Mouse (Mus musculus) adrenal gland, adult 18-20 months (tissue): ENCODE measurements around the gene Gmpr2. TPM values are rescaled to one million over a fixed set of nuclear protein-coding genes. Genes with fewer than 3 reads are reported as not detected.

Experiments used
- DNase-seq, 2 experiments: peaks; one replicate each; pipeline ENCODE4 v3.0.0; 2021 to 2022; ENCODE audit warnings: low spot score in 2 of 2
- long read RNA-seq, 2 experiments: library from polyadenylated mRNA; stranded (forward); transcript quantifications; one replicate each; pipeline ENCODE4 v2.0.0; 2021
- total RNA-seq, 2 experiments: library from RNA; stranded (reverse); gene quantifications; 1 replicate in 1 of 2; 2 replicates in 1 of 2; pipeline ENCODE4 v1.2.3; 2021

Gmpr2 gene
- total RNA-seq: 10 to 100 TPM; 24.0 to 24.5 TPM
- long read RNA-seq, experiment 1, transcript Gmpr2-201 (10 exons, 1,993 nt): major isoform, 10 of 15 reads
- long read RNA-seq, experiment 1, partial matches to known transcripts: 3 of 15 reads
- long read RNA-seq, experiment 1, other reads (novel, unspliced or antisense): 2 of 15 reads
- long read RNA-seq, experiment 2, transcript Gmpr2-201 (10 exons, 1,993 nt): major isoform, 35 of 48 reads
- long read RNA-seq, experiment 2, partial matches to known transcripts: 3 of 48 reads
- long read RNA-seq, experiment 2, other reads (novel, unspliced or antisense): 10 of 48 reads

DNA sequence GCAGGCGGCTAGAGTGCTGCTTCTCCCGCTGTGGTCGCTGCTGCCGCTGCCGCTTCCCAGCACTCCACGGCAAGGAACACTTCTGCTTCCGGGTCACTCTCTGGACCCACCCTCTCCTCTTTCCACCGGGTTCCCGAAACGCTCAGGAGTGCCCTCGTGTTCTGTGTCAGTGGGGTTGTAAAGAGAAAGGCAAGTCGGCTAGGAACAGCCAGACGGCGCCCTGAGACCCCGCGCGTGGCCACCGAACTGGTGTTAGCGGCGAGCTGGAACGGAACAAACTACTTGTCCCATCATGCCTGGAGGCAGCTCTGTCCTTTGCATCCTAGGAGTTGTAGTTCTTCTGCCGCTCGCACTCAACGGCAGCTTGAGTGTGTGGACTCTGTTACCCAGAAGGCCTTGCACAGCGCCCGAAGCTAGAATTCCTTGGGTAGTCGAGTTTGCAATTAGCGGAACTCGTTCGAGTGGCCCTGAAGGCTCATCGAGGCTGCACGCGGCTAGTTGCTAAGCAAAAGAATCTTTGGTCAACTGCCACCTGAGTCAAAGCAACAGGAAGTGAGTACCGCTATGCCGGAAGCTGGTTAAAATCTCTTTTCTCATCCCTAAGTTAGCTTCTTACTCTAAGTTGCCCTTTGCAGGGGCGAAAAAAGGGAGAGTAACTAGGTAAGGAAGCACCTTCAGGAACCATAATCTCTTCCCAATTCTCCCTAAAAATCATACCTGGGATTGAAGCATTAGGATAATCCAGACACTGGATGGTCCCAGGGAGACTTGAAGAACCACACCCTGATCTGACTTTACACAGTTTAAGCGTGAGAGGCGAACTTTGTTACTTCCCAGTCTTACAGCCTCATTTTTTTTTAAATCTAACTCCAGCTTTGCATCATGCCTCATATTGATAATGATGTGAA lies at the start of gene Gmpr2, which contains the start of gene Nedd8:
TSS of gene Gmpr2 (plus strand) at position 109 of the 908 bp plus-strand sequence.
TSS of gene Nedd8 (minus strand) at position 292 of the 908 bp plus-strand sequence.
- peak; percentile 73 to 85 for DNase-seq

DNA sequence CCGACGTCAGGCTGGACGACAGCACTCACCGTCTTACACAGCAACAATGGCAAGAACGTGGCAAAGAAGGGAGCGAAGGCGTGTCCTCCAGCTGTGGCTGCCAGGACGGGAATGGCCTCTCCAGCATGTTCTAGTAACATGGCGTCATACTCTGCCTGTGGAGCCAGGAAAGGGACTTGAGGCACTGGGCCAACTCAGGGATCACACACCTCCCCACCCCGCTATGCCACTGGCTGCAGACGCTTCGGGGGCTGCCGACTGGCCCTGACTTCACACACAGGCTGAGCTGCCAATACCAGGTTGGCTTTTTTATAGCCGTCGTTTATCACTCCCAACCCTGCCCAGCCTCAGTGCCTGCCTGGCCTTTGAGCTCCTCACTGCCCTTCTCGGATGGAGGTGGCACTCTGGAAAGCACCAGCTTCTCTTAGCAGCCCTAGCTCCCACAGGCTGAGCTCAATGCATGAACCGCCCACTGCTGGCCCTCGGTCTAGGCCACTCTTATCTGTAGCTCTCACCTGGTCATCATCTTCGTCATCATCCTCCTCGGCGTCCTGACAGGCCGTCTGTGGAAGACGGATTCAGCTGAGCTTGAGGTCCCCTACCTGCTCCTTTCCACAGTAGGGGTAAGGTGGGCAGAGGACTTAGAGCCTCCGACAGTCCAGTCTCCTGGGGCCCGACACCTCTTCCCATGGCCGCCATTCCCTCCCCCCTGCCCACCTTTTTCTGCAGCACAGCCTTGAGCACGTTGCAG lies 43.5 kb upstream of the Gmpr2 start:
- DNase-seq: no peak

DNA sequence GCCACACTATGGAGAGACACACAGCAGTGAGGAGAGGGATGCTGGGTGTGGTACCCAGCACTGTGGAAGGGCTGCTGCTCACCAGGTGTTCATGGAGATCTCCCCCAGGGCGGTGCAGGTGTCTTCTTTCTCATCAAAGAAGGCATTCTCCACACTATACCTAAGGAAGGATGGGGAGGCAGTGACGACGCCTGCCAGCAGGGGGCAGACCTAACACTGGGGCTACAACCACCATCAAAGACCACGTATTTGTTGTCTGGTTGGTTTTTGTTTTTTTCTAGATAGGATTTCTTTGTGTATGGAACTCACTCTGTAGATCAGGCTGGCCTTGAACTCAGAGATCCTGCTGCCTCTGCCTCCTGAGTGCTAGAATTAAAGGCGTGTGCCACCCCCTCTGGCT lies 42.4 kb upstream of the Gmpr2 start:
- peak; percentile 52 to 73 for DNase-seq

DNA sequence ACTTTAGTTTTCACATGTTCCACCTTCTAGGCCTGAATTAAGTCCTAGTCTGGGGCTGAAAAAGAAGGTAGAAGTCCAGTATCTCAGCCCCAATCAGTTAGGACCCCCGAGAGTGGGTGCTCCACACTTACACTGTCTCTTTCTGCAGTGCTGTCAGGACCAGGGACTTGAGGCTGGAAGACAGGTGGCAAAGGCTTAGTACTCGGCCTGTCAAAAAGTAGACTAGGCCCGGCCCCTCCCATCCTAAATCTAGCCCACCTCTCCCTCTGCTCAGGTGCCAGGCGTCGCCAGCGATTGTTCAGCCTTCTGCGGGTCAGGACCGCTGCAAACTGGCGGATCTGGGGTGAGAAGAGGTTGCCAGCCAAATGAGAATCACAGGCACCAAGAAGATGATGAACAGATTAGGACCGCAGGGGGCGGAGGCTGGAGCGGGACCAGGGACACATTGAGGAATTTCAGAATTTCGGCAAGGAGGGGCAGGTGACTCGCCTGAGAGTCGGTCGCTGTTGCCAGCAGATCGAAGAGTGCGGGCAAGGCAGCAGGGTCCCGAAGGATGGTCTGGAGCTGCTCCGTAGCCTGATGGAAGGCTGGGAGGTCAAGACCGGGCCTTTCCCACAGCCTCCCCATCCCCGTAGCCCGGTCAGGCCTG lies 36.7 kb upstream of the Gmpr2 start:
- DNase-seq: no peak

DNA sequence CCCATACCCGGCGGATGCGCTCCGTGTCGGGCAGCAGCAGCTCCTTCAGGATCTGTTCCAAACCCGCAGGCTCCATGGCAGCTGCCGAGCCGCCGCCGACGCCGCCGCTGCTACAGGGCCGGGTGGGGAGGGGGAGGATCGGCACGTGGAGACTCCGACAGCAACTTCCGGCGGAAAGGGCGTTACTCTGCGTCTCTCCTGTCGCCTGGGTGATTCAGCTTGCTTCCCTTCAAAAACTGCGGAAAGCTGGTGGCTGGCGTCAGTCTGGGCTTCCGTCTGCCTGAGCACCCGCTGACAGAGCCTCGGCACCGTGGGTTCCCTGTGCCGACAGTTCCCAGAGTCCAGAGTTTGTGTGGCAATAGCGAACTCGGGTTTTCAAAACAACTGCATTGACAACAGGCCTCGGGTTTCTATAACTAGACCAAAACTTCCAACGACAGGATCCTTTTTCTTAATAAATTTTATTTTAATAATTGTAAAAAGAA lies 36.2 kb upstream of the Gmpr2 start, which contains the start of gene Ipo4:
TSS of gene Ipo4 (minus strand) at position 435 of the 485 bp plus-strand sequence.
- DNase-seq: peak; percentile 81 to 83

DNA sequence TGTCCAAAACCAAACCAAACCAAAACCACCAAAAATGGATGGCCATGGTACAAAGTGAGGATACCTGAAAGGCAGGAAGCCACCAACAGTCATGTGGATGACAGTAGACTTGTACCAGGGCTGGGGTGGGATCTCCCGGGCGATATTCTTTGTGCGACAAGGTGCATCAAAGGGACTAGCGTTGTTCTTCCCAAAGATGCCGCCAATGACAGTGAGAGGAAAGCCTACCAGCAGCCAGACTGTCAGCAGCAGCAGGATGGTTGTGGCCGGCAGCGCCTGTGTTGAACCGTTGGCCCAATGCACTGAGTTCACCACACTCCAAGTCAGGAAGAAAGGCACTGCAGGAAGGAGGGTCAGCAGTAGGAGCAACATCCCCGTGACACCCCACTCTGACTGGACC lies 33.9 kb upstream of the Gmpr2 start, which contains the start of gene Gm49378:
TSS of gene Gm49378 (minus strand) at position 101 of the 400 bp plus-strand sequence.
- no peak for DNase-seq

DNA sequence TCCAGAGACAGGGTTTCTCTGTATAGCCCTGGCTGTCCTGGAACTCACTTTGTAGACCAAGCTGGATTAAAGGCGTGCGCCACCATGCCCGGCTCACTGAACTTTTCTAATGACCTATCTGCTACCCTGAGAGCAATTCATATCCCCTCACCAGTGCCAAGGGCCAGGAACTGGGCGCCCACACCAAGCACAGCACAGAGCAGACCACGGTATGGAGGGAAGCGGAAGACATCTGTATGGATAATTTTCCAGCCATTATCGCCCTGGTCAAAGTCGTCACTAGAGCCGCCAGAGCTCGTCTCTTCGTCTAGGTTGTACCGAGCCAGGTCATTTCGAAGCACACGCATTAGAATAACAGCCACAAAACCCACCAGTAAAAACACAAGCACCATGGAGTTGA lies 30.9 kb upstream of the Gmpr2 start:
- no peak for DNase-seq

DNA sequence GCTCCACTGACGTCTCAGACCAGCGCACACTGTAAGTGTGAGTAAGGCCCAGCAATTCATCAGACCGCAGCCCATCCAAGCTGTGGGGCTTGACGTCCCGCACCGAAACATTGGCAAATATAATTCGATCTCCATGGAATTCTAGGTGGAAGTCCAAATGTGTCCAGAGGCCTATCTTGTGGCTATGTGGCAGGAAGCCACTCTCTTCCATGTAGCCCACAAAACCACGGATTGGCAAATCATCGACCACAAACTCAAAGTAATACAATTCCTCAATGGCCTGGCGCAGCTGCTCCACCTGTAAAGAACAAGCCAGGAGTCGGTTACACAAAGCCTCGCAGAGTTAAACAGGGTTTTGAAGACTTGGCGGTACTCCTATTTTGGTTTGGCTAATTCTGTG lies 30.4 kb upstream of the Gmpr2 start:
- DNase-seq: no peak

DNA sequence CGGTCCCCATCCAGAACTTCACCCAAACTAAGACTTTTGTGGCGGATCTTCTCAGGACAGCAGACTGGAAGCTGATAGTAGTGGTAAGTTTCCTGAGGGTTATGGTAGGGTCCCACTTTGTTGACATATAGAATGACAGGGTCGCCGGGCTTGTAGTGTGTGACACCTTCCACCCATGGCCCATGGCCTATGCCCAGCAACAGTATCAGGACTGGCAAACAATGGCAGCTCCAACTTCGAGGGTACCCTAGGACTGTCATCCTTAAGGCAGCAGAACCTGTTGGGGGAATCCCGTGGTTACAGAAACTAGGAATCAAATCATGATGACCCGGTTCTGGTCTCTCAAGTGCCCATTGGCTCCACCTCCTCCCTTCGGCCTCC lies 29.1 kb upstream of the Gmpr2 start:
- no peak for DNase-seq

DNA sequence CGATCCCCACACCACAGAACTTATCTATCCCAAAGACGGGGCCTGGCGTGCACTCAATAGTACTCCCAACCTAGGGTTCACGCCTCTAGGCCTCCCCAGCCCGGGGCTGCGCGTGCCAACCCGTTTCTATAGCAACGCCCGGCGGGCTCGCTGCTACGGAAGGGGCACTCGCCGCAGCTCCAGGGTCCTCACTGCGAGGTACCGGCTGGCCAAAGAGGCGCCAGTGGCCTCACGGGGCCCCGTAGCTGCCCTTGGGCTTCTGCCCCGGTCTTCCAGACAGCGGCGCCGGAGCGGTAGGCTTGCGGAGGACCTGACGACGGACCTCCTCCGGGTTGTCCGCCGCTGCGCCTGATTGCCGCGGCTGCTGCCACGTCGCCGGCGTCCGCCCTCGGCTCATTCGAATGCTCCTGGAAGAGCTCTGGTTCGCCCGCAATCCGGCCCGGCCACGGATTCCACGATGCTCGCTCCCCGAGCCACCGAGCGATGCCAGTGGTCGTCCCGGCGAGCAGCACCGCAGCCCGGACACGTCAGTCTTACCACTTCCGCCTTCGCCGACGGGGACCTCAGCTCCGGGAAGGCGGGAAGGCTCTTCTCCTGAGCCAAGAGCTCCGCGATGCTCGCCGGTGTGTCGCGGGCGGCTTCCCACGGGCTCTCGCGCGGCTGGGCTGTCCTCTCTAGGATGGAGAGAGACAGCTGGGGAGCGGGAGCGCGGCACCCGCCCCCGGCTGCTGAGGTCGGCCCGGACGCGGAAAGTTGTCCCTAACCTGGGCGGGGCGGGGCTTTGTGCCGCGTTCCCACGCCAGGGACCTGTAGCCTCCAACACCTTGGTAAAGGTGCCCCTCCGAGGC lies 28.5 kb upstream of the Gmpr2 start, which contains the start of gene Tm9sf1:
TSS of gene Tm9sf1 (minus strand) at position 747 of the 848 bp plus-strand sequence.
- peak; percentile 86 to 89 for DNase-seq

DNA sequence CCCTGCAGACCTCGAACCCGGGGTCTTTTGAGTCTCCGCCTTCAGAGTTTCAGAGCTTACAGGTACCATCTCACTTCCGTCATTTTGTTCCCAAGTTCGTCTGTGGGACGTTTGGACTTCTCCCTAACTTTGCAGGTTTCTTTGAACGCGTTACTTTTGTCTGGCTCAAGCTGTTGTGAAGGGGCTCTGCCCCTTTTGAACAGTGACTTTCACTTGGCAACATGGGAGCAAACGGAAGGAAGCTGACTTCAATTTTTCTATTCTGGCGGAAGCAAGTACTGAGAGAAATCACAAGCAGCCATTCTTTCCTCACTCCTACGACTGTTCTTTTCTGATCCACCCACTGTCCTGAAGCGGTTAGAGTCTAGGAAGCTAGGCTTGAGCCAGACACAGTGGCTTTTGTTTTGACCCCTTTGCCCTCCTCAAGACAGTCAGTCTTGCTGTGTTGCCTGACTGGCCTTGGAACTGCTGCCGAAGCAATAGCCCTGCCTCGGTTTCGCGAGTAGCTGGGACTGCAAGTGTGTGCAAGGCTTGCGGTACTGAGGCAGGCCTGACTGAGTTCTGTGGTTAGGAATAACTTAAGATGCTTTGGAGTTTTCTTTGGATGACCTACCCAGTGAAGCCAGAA lies 27.4 kb upstream of the Gmpr2 start:
- no peak for DNase-seq

DNA sequence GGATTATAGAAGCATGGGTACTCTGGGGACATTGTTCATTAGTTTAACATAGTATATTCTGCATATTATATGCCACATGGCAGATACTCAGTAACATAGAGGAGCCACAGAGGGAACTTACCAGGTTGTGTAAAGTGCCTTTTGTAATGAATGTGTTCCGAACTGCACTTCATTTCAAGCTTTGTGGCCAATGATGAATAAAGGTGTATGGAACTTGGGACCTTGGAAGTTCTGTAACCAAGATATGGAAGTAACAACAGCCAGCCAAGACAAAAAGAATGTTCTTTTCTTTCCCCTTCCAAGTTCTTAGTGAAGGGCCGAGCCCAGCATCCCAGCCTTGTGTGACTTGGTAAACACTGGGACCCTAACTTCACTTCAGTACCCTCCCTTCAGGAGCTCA lies 21.9 kb upstream of the Gmpr2 start, which contains the start of gene Tssk4:
TSS of gene Tssk4 (plus strand) at position 301 of the 400 bp plus-strand sequence.
- DNase-seq: no peak

DNA sequence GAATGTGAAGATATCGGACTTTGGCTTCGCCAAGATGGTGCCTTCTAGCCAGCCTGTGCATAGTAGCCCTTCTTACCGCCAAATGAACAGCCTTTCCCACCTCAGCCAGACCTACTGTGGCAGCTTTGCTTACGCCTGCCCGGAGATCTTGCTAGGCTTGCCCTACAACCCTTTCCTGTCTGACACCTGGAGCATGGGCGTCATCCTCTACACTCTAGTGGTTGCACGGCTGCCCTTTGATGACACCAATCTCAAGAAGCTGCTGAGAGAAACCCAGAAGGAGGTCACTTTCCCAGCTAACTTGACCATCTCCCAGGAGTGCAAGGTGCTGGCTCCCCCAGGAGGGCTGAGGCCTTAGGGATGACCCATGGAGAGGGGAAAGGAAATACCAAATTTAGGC lies 20.2 kb upstream of the Gmpr2 start:
- no peak for DNase-seq

DNA sequence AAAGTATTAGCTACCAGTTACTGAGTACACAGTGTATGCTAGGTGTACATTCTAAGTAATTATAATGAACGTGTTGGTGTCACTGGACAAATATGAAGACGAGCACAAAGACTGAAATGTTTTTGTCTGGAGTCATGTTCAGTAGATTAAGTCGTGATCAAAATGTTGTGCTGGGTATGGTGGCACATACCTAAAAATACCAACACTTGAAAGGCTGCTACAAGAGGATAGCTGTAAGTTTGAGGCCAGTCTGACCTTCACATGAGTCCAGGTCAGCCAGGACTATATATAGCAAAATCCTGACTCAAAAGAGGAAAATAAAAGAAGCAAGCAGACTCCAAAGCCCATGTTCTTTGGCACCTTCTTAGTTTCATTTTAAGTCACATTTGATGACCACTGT lies 14.8 kb upstream of the Gmpr2 start:
- no peak for DNase-seq

DNA sequence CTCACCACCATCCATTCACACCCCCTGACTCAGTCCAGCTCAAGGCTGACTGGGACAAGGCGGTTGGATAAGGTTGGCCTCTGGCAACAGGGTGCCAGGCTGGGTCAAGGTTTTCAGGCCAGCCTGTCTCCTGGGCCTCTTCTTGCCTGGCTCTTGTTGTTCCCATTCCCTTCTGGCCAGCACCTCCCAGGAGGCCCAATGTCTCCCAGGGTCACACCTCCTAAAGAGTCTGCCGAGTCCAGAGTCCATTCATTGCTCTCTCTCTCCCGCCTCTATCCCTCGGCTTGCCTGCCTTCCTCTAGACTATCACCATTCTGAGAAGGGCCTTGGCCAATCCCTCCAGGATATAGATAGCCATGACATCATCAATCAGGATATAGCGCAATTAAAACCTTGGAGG lies 13.7 kb upstream of the Gmpr2 start:
- peak in 1 of 2 experiments; percentile 47 for DNase-seq

DNA sequence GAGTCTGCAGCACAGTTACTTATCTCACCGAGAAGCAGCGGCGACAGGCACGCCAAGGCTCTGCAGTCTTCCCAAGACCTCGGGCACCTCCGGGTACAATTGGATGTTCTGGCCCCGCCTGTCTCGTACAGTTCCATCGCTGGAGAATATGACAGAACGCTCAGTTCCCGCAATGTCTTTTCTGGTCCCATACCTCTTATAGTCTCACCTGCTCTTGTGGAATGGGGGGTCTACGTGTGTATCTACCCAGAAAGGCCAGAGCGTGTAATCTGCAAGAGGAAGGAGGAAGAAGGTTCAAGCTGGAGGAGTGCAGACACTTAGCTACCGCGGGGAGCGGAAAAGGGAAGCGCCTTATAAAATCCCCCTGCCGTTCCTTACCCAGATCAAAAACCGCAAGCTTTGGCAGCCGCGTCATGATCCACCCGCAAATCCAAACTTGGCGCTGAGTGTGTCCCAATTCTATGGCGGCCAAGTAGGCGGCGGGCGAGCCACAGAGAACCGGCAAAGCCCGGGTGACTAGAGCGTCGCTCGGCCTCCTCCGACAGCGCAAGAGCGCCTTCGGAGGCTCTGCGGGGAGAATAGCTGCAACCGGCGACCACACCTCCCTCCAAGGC lies 11.7 kb upstream of the Gmpr2 start, which contains the start of gene Mdp1:
TSS of gene Mdp1 (minus strand) at position 549 of the 614 bp plus-strand sequence.
- peak; percentile 71 to 72 for DNase-seq

DNA sequence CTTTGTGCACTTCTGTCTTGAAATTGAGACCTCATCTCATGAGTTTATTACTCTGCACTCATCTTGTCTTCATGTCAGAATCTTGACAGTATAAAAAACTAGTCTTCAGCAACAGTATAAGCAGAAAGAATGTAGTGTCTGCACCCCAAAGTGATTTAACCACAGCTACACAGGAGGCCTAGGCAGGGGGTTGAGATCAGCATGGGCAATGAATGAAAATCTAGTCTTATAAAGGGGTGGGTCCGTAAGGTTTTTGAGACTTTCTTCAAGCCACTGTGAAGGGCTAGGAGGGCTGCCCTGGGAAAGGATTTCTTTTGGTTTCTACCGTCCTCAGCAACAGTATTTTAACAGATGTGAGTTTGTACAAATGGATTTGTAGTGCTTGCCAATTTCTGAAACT lies 11.1 kb upstream of the Gmpr2 start:
- no peak for DNase-seq

DNA sequence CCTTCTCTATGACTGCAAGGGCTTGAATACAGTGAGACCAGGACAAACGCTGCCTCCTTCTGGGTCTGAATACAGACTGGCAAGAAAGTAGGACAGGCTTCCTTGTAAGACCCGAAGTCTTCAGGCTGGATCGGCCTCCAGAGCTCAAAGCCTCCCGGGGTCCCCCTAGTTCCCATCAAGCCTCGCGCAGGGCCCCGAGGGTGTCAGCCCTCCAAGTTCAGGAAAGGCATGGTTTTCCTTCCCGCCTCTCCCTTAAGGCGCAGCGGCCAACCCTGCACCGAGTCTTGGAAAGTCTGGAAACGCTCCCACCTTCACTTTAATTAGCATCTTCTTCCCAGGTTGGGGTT lies 282 bp upstream of the Gmpr2 start:
- DNase-seq: no peak

DNA sequence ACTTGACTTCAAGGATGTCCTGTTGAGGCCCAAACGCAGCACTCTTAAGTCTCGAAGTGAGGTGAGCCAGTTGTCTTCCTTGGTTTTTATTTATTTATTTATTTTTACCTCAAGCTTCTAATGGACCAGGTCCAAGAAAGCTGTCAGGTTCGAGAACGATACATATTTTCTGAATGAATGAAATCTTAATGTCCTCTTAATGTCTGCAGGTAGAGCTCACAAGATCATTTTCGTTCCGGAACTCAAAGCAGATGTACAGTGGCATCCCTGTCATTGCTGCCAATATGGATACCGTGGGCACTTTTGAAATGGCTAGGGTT lies 960 bp downstream of the Gmpr2 start:
- DNase-seq: no peak
